Mouse (Mus musculus): Measurements from ENCODE around the gene Olfr320. TPM values are rescaled to one million over a fixed set of nuclear protein-coding genes. Genes with fewer than 3 reads are reported as not detected.
A peak's percentile ranks its signal among the peaks of the same experiment; 100 is the strongest.

The Olfr320 gene
- polyA plus RNA-seq, 1 experiment from 2014 or later: not detected

- H3K4me3 ChIP-seq (ENCODE audit: low read depth, low read length): peak overlapping the region; percentile 68
- peak overlapping the region; percentile 99 for H3K27ac ChIP-seq (ENCODE audit: low read depth)
- peak overlapping the region; percentile 70 for H3K4me2 ChIP-seq (ENCODE audit: low read depth, low read length)
- DNase-seq (peak; percentile 78), ATAC-seq (peak; percentile 98)
- peaks cover 15% of the 10 kb centered on the region for H3K36me3 ChIP-seq (replicated peaks; ENCODE audit: insufficient read depth, low read length)
- H3K9ac ChIP-seq (replicated peaks): peak overlapping the region; percentile 92
- TF ChIP-seq CTCF (IDR thresholded peaks at IDR 0.05; ENCODE audit: low read depth) (0 out of 2 replicates have a peak, but pooled peaks have one; percentile 4), EP300 (IDR thresholded peaks at IDR 0.05; ENCODE audit: low read depth) (peak; percentile 96)
- no peaks in the 10 kb centered on the region for H3K9me3 ChIP-seq (ENCODE audit: low read length)
- 0 out of 2 replicates have a peak, but pooled peaks cover 2% of the 10 kb centered on the region for H3K4me1 ChIP-seq (ENCODE audit: insufficient read depth)
- H3K27me3 ChIP-seq (ENCODE audit: insufficient read depth, low read length): peaks cover 9% of the 10 kb centered on the region
- WGBS (ENCODE audit: insufficient replicate concordance): 56% methylated on average over 13 of the region's 13 CpGs
Measured at GRCm38 (mm10) chr11:58641638-58642358, 39.1 kb upstream of the Olfr320 start.

- WGBS (ENCODE audit: insufficient replicate concordance): 34% methylated on average over 6 of the region's 6 CpGs
- DNase-seq (peak; percentile 85), ATAC-seq (no peak)
- peak overlapping the region; percentile 99 for H3K27ac ChIP-seq (ENCODE audit: low read depth)
- H3K9ac ChIP-seq (replicated peaks): no peak overlapping the region
- H3K27me3 ChIP-seq (ENCODE audit: insufficient read depth, low read length): peaks cover 7% of the 10 kb centered on the region
- peaks cover 22% of the 10 kb centered on the region for H3K36me3 ChIP-seq (replicated peaks; ENCODE audit: insufficient read depth, low read length)
- H3K4me2 ChIP-seq (ENCODE audit: low read depth, low read length): peak overlapping the region; percentile 70
- H3K9me3 ChIP-seq (ENCODE audit: low read length): no peaks in the 10 kb centered on the region
- peak; percentile 95 for TF ChIP-seq CTCF (IDR thresholded peaks at IDR 0.05; ENCODE audit: low read depth)
- 0 out of 2 replicates have a peak, but pooled peaks have one; percentile 25 for TF ChIP-seq EP300 (IDR thresholded peaks at IDR 0.05; ENCODE audit: low read depth)
- 0 out of 2 replicates have a peak, but pooled peaks cover 2% of the 10 kb centered on the region for H3K4me1 ChIP-seq (ENCODE audit: insufficient read depth)
- H3K4me3 ChIP-seq (ENCODE audit: low read depth, low read length): peak overlapping the region; percentile 68; the same call in 1 of the 2 replicates
Measured at GRCm38 (mm10) chr11:58643350-58643749, 37.5 kb upstream of the Olfr320 start.

GRCm38 (mm10) chr11:58655151-58655550 is 25.7 kb upstream of the Olfr320 start:
- ATAC-seq: no peak
- Histone ChIP-seq H3K4me3 (ENCODE audit: low read depth, low read length) (no peak overlapping the region), H3K4me1 (ENCODE audit: insufficient read depth) (no peaks in the 10 kb centered on the region), H3K27ac (ENCODE audit: low read depth) (no peak overlapping the region), H3K27me3 (ENCODE audit: insufficient read depth, low read length) (no peaks in the 10 kb centered on the region), H3K4me2 (ENCODE audit: low read depth, low read length) (no peak overlapping the region), H3K36me3 (replicated peaks; ENCODE audit: insufficient read depth, low read length) (peaks cover 4% of the 10 kb centered on the region; the same call in 1 of the 2 replicates), H3K9ac (replicated peaks) (no peak overlapping the region), H3K9me3 (ENCODE audit: low read length) (no peaks in the 10 kb centered on the region)
- DNase-seq: no peak
- TF ChIP-seq EP300 (IDR thresholded peaks at IDR 0.05; ENCODE audit: low read depth) (no peak), CTCF (IDR thresholded peaks at IDR 0.05; ENCODE audit: low read depth) (no peak)
- 89% methylated on average over 3 of the region's 3 CpGs for WGBS (ENCODE audit: insufficient replicate concordance)

- Histone ChIP-seq H3K27me3 (ENCODE audit: insufficient read depth, low read length) (no peaks in the 10 kb centered on the region), H3K9me3 (ENCODE audit: low read length) (no peaks in the 10 kb centered on the region), H3K4me2 (ENCODE audit: low read depth, low read length) (no peak within 1 kb of the TSS), H3K27ac (ENCODE audit: low read depth) (no peak within 1 kb of the TSS), H3K4me1 (ENCODE audit: insufficient read depth) (no peaks in the 10 kb centered on the region), H3K36me3 (replicated peaks; ENCODE audit: insufficient read depth, low read length) (no peaks in the 10 kb centered on the region), H3K4me3 (ENCODE audit: low read depth, low read length) (no peak within 1 kb of the TSS), H3K9ac (replicated peaks) (no peak within 1 kb of the TSS)
- WGBS (ENCODE audit: insufficient replicate concordance): 76% methylated on average over 4 of the region's 4 CpGs
- TF ChIP-seq EP300 (IDR thresholded peaks at IDR 0.05; ENCODE audit: low read depth) (no peak), CTCF (IDR thresholded peaks at IDR 0.05; ENCODE audit: low read depth) (no peak)
- ATAC-seq (no peak), DNase-seq (no peak)
Measured at GRCm38 (mm10) chr11:58658596-58658995, 22.3 kb upstream of the Olfr320 start, which contains the start of gene Olfr322. Olfr322 (plus strand) TSS chr11:58658782.

- TF ChIP-seq CTCF (IDR thresholded peaks at IDR 0.05; ENCODE audit: low read depth): peak; percentile 15; the same call in 1 of the 2 replicates
- no peak for TF ChIP-seq EP300 (IDR thresholded peaks at IDR 0.05; ENCODE audit: low read depth)
- Histone ChIP-seq H3K4me2 (ENCODE audit: low read depth, low read length) (no peak overlapping the region), H3K9me3 (ENCODE audit: low read length) (no peaks in the 10 kb centered on the region), H3K36me3 (replicated peaks; ENCODE audit: insufficient read depth, low read length) (no peaks in the 10 kb centered on the region), H3K4me3 (ENCODE audit: low read depth, low read length) (no peak overlapping the region), H3K27ac (ENCODE audit: low read depth) (no peak overlapping the region), H3K4me1 (ENCODE audit: insufficient read depth) (no peaks in the 10 kb centered on the region), H3K27me3 (ENCODE audit: insufficient read depth, low read length) (no peaks in the 10 kb centered on the region), H3K9ac (replicated peaks) (no peak overlapping the region)
- no peak for ATAC-seq
- DNase-seq: no peak
Measured at GRCm38 (mm10) chr11:58669252-58669651, 11.6 kb upstream of the Olfr320 start.

- Histone ChIP-seq H3K4me1 (ENCODE audit: insufficient read depth) (no peaks in the 10 kb centered on the region), H3K4me3 (ENCODE audit: low read depth, low read length) (no peak overlapping the region), H3K4me2 (ENCODE audit: low read depth, low read length) (no peak overlapping the region), H3K27me3 (ENCODE audit: insufficient read depth, low read length) (no peaks in the 10 kb centered on the region), H3K27ac (ENCODE audit: low read depth) (no peak overlapping the region), H3K9ac (replicated peaks) (no peak overlapping the region), H3K9me3 (ENCODE audit: low read length) (no peaks in the 10 kb centered on the region), H3K36me3 (replicated peaks; ENCODE audit: insufficient read depth, low read length) (no peaks in the 10 kb centered on the region)
- no peak for DNase-seq
- peak; percentile 23 for TF ChIP-seq CTCF (IDR thresholded peaks at IDR 0.05; ENCODE audit: low read depth)
- no peak for TF ChIP-seq EP300 (IDR thresholded peaks at IDR 0.05; ENCODE audit: low read depth)
- ATAC-seq: no peak
- WGBS (ENCODE audit: insufficient replicate concordance): 45% methylated on average over 4 of the region's 4 CpGs
Measured at GRCm38 (mm10) chr11:58671825-58672224, 9.1 kb upstream of the Olfr320 start.

Data from liver, postnatal 0 days (tissue).